Mouse (Mus musculus): ENCODE measurements around the gene Gid8. TPM values are rescaled to one million over a fixed set of nuclear protein-coding genes. Genes with fewer than 3 reads are reported as not detected.

Gene Gid8
- 68.7 and 72.1 TPM in 2 replicates for polyA plus RNA-seq (2014; fragmentation: Nextera tagmentation; extraction: Ambion mirVana)

DNA sequence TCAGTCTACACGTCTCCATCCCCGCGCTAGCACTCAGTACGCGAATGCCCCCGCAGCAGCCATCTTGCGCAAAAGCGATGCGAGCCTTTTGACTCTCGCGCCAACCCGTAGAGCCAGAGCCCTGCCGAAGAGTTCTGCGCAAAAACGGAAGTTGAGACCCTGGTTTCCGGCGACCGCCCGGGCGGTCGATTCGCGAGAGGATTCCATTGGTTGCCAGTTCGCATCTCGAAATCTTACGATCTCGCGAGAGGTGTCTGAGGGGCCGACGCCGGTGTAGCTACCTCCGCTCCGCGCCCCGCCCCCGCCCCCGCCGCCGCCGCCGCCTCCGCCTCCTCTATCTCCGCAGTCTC is at the start of gene Gid8, which contains the start of gene Dido1:
TSS of gene Gid8 (plus strand) at position 195 of the 350 bp plus-strand sequence.
TSS of gene Dido1 (minus strand) at position 77 of the 350 bp plus-strand sequence.
- DNase-seq (ENCODE audit: low spot score) (peak; percentile 99), ATAC-seq (replicated peaks; ENCODE audit: insufficient number of reproducible peaks, low FRiP score, low TSS enrichment, low read depth) (peak; percentile 90)
- peak within 1 kb of the TSS; percentile 100 for H3K4me3 ChIP-seq (ENCODE audit: low read depth, low read length)
- peaks cover 2% of the 10 kb centered on the region; the same call in 1 of the 2 replicates for H3K36me3 ChIP-seq (replicated peaks; ENCODE audit: control insufficient read depth, insufficient read depth, low read depth, low read length)
- under 1% methylated on average over 35 of the region's 43 CpGs for WGBS
- peak within 1 kb of the TSS; percentile 79 for H3K27ac ChIP-seq (replicated peaks; ENCODE audit: low read depth, low read length)
- no peaks in the 10 kb centered on the region for H3K27me3 ChIP-seq (ENCODE audit: control insufficient read depth, insufficient read depth, low read length)
- H3K4me1 ChIP-seq (ENCODE audit: control insufficient read depth, insufficient read depth, low read length): peaks cover 6% of the 10 kb centered on the region
- H3K4me2 ChIP-seq (ENCODE audit: low read depth, low read length): peak within 1 kb of the TSS; percentile 73
- H3K9ac ChIP-seq (replicated peaks; ENCODE audit: low read length): peak within 1 kb of the TSS; percentile 98
- no peaks in the 10 kb centered on the region for H3K9me3 ChIP-seq (replicated peaks; ENCODE audit: control insufficient read depth, low read length)

DNA sequence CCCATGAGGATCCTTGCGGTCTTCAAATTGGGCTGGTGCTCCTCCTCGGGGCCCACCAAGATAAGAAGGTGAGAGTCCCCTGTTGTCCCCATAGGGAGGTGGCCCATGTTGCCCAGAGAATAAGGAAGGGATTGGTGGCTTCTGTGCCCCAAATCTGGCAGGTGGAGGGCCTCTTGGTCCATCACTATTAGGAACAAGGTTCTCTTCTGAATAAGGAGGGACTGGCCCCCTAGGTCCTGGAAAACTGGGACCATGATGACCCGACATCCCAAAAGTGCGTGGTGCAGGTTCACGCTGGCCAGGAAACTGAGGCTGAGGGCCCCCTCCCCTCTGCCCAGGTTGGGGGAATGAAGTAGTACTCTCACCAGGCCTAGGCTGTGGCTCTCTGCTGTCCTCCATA is 49.4 kb upstream of the Gid8 start:
- Histone ChIP-seq H3K4me2 (ENCODE audit: low read depth, low read length) (no peak overlapping the region), H3K9me3 (replicated peaks; ENCODE audit: control insufficient read depth, low read length) (no peaks in the 10 kb centered on the region), H3K27ac (replicated peaks; ENCODE audit: low read depth, low read length) (no peak overlapping the region), H3K36me3 (replicated peaks; ENCODE audit: control insufficient read depth, insufficient read depth, low read depth, low read length) (peaks cover 2% of the 10 kb centered on the region; the same call in 1 of the 2 replicates), H3K4me3 (ENCODE audit: low read depth, low read length) (no peak overlapping the region), H3K9ac (replicated peaks; ENCODE audit: low read length) (no peak overlapping the region), H3K27me3 (ENCODE audit: control insufficient read depth, insufficient read depth, low read length) (no peaks in the 10 kb centered on the region), H3K4me1 (ENCODE audit: control insufficient read depth, insufficient read depth, low read length) (no peaks in the 10 kb centered on the region)
- no peak for ATAC-seq (replicated peaks; ENCODE audit: insufficient number of reproducible peaks, low FRiP score, low TSS enrichment, low read depth)
- no peak for DNase-seq (ENCODE audit: low spot score)
- WGBS: 94% methylated on average over 5 of the region's 5 CpGs

- Histone ChIP-seq H3K36me3 (replicated peaks; ENCODE audit: control insufficient read depth, insufficient read depth, low read depth, low read length) (peaks cover 2% of the 10 kb centered on the region; the same call in 1 of the 2 replicates), H3K27me3 (ENCODE audit: control insufficient read depth, insufficient read depth, low read length) (no peaks in the 10 kb centered on the region), H3K27ac (replicated peaks; ENCODE audit: low read depth, low read length) (no peak overlapping the region), H3K9ac (replicated peaks; ENCODE audit: low read length) (no peak overlapping the region), H3K9me3 (replicated peaks; ENCODE audit: control insufficient read depth, low read length) (no peaks in the 10 kb centered on the region), H3K4me2 (ENCODE audit: low read depth, low read length) (no peak overlapping the region), H3K4me1 (ENCODE audit: control insufficient read depth, insufficient read depth, low read length) (no peaks in the 10 kb centered on the region), H3K4me3 (ENCODE audit: low read depth, low read length) (no peak overlapping the region)
- DNase-seq (ENCODE audit: low spot score): no peak
- 86% methylated on average over 4 of the region's 4 CpGs for WGBS
- no peak for ATAC-seq (replicated peaks; ENCODE audit: insufficient number of reproducible peaks, low FRiP score, low TSS enrichment, low read depth)
Observed at GRCm38 (mm10) chr2:180662008-180662407, 47.9 kb upstream of the Gid8 start.

GRCm38 (mm10) chr2:180676706-180677105 is 33.2 kb upstream of the Gid8 start:
- Histone ChIP-seq H3K4me3 (ENCODE audit: low read depth, low read length) (no peak overlapping the region), H3K27ac (replicated peaks; ENCODE audit: low read depth, low read length) (no peak overlapping the region), H3K4me1 (ENCODE audit: control insufficient read depth, insufficient read depth, low read length) (no peaks in the 10 kb centered on the region), H3K9ac (replicated peaks; ENCODE audit: low read length) (no peak overlapping the region), H3K36me3 (replicated peaks; ENCODE audit: control insufficient read depth, insufficient read depth, low read depth, low read length) (no peaks in the 10 kb centered on the region; the same call in 1 of the 2 replicates), H3K27me3 (ENCODE audit: control insufficient read depth, insufficient read depth, low read length) (no peaks in the 10 kb centered on the region), H3K4me2 (ENCODE audit: low read depth, low read length) (no peak overlapping the region), H3K9me3 (replicated peaks; ENCODE audit: control insufficient read depth, low read length) (no peaks in the 10 kb centered on the region)
- ATAC-seq (replicated peaks; ENCODE audit: insufficient number of reproducible peaks, low FRiP score, low TSS enrichment, low read depth) (no peak), DNase-seq (ENCODE audit: low spot score) (no peak)
- WGBS: 89% methylated on average over 2 of the region's 2 CpGs

DNA sequence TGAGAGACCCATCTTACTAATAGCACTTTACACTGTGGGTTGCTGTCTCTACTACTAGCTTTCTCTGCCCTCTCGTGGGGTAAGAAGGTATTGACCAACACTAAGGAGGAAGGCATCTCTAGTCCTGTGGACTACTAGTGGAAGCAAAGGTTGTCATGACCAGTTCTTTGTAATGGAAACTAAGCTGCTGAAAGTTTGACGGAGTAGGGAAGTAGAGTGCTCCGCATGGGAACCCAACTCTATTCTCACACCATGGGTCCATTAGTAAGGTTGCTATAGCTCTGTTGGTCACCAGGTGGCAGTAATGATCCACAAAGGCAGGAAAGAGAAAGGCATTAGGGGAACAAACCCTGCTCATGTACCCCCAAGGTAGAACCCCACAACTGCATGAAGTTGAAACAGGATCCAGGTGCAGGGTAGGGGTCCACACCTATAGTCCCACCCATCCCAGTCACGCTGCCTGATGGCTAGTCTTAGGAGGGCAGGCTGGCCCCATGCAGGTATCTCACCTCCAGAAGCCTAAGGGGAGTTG is 31.2 kb upstream of the Gid8 start:
- Histone ChIP-seq H3K9me3 (replicated peaks; ENCODE audit: control insufficient read depth, low read length) (no peaks in the 10 kb centered on the region), H3K4me3 (ENCODE audit: low read depth, low read length) (no peak overlapping the region), H3K9ac (replicated peaks; ENCODE audit: low read length) (no peak overlapping the region), H3K27me3 (ENCODE audit: control insufficient read depth, insufficient read depth, low read length) (no peaks in the 10 kb centered on the region), H3K36me3 (replicated peaks; ENCODE audit: control insufficient read depth, insufficient read depth, low read depth, low read length) (peaks cover 3% of the 10 kb centered on the region), H3K27ac (replicated peaks; ENCODE audit: low read depth, low read length) (no peak overlapping the region), H3K4me2 (ENCODE audit: low read depth, low read length) (no peak overlapping the region), H3K4me1 (ENCODE audit: control insufficient read depth, insufficient read depth, low read length) (no peaks in the 10 kb centered on the region)
- DNase-seq (ENCODE audit: low spot score) (peak; percentile 63), ATAC-seq (replicated peaks; ENCODE audit: insufficient number of reproducible peaks, low FRiP score, low TSS enrichment, low read depth) (peak; percentile 71)
- WGBS: 28% methylated on average over 4 of the region's 4 CpGs

DNA sequence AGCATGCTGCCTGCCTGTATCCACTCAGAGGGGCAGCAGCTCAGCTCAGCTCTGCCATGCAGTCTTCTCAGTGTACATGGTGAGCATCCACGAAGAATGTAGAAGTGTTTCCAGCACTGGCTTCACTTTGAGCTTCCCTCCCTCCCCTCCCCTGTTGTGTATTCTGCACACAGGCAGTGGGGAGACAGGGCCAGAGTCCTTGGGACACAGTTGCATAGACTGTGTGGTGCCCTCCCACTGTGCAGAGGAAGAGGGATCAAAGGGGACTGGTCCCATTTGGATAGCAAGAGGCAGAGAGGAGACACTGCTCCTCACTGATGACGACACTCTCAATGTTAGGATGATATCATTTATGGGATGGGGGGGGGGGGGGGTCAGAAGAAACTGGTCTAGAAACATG is 28.7 kb upstream of the Gid8 start:
- H3K4me1 ChIP-seq (ENCODE audit: control insufficient read depth, insufficient read depth, low read length): no peaks in the 10 kb centered on the region
- H3K27me3 ChIP-seq (ENCODE audit: control insufficient read depth, insufficient read depth, low read length): no peaks in the 10 kb centered on the region
- no peaks in the 10 kb centered on the region for H3K9me3 ChIP-seq (replicated peaks; ENCODE audit: control insufficient read depth, low read length)
- H3K27ac ChIP-seq (replicated peaks; ENCODE audit: low read depth, low read length): no peak overlapping the region
- ATAC-seq (replicated peaks; ENCODE audit: insufficient number of reproducible peaks, low FRiP score, low TSS enrichment, low read depth) (no peak), DNase-seq (ENCODE audit: low spot score) (no peak)
- no peak overlapping the region for H3K4me2 ChIP-seq (ENCODE audit: low read depth, low read length)
- WGBS: 60% methylated on average over 2 of the region's 2 CpGs
- H3K36me3 ChIP-seq (replicated peaks; ENCODE audit: control insufficient read depth, insufficient read depth, low read depth, low read length): peaks cover 6% of the 10 kb centered on the region
- no peak overlapping the region for H3K4me3 ChIP-seq (ENCODE audit: low read depth, low read length)
- H3K9ac ChIP-seq (replicated peaks; ENCODE audit: low read length): no peak overlapping the region

- Histone ChIP-seq H3K9ac (replicated peaks; ENCODE audit: low read length) (no peak overlapping the region), H3K36me3 (replicated peaks; ENCODE audit: control insufficient read depth, insufficient read depth, low read depth, low read length) (peaks cover 11% of the 10 kb centered on the region), H3K9me3 (replicated peaks; ENCODE audit: control insufficient read depth, low read length) (no peaks in the 10 kb centered on the region), H3K27me3 (ENCODE audit: control insufficient read depth, insufficient read depth, low read length) (no peaks in the 10 kb centered on the region), H3K4me1 (ENCODE audit: control insufficient read depth, insufficient read depth, low read length) (no peaks in the 10 kb centered on the region), H3K4me3 (ENCODE audit: low read depth, low read length) (no peak overlapping the region), H3K27ac (replicated peaks; ENCODE audit: low read depth, low read length) (no peak overlapping the region), H3K4me2 (ENCODE audit: low read depth, low read length) (no peak overlapping the region)
- WGBS: 81% methylated on average over 2 of the region's 2 CpGs
- ATAC-seq (replicated peaks; ENCODE audit: insufficient number of reproducible peaks, low FRiP score, low TSS enrichment, low read depth): no peak
- no peak for DNase-seq (ENCODE audit: low spot score)
Observed at GRCm38 (mm10) chr2:180683524-180683923, 26.4 kb upstream of the Gid8 start.

DNA sequence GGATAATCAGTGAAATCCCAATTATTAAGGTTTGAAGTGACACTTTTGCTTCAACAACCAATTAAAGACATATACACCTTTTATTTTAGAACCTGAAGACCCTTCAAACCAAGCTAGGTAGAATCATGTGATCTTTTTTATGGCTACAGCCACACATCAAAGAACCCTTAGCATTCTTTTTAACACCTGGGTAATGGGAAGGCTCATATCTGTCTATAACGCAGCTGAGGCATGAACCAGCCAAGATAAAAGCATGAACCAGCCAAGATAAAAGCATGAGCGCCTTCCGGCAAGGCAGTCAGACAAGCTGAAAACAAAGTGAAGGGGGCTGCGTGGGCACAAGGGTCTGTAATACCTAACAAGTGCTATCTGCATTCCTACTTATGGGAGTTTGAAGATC is 25.9 kb upstream of the Gid8 start:
- Histone ChIP-seq H3K4me3 (ENCODE audit: low read depth, low read length) (no peak overlapping the region), H3K4me1 (ENCODE audit: control insufficient read depth, insufficient read depth, low read length) (no peaks in the 10 kb centered on the region), H3K27ac (replicated peaks; ENCODE audit: low read depth, low read length) (no peak overlapping the region), H3K9me3 (replicated peaks; ENCODE audit: control insufficient read depth, low read length) (no peaks in the 10 kb centered on the region), H3K27me3 (ENCODE audit: control insufficient read depth, insufficient read depth, low read length) (no peaks in the 10 kb centered on the region), H3K4me2 (ENCODE audit: low read depth, low read length) (no peak overlapping the region), H3K36me3 (replicated peaks; ENCODE audit: control insufficient read depth, insufficient read depth, low read depth, low read length) (peaks cover 11% of the 10 kb centered on the region), H3K9ac (replicated peaks; ENCODE audit: low read length) (no peak overlapping the region)
- WGBS: 95% methylated on average over 4 of the region's 4 CpGs
- no peak for ATAC-seq (replicated peaks; ENCODE audit: insufficient number of reproducible peaks, low FRiP score, low TSS enrichment, low read depth)
- no peak for DNase-seq (ENCODE audit: low spot score)
